Mouse (Mus musculus): ENCODE results near the gene Gm11037. TPM values are rescaled to one million over a fixed set of nuclear protein-coding genes. Genes with fewer than 3 reads are reported as not detected.
"Not testable (repeated sequence)": the region's sequence is repeated elsewhere in the genome, so short reads cannot be mapped to it uniquely, and the experiment has no call there.

The Gm11037 gene
- polyA plus RNA-seq, 1 experiment from 2014 or later: not detected

DNA sequence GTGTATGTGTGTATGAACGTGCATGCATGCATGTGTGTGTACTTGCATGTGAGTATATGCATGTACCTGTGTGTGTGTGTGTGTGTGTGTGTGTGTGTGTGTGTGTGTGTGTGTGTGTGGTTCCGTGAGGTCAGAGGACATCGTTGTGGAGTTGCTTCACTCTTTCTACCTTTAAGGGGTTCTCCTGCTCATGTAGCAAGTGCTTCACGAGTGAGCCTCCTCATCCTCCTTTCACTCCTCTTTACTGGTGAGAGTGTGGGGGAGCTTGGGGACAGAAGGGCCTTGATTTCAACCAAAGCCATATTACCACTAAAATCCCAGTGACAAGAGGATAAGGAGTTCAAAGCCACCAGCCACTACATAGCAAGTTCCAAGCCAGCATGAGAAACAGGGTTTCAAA is 36.2 kb upstream of the Gm11037 start:
- Histone ChIP-seq H3K9ac (no peak overlapping the region), H3K9me3 (ENCODE audit: control insufficient read depth, low read length) (no peaks in the 10 kb centered on the region), H3K36me3 (replicated peaks; ENCODE audit: control insufficient read depth, insufficient read depth) (no peaks in the 10 kb centered on the region), H3K4me2 (replicated peaks) (no peak overlapping the region), H3K4me1 (replicated peaks; ENCODE audit: control insufficient read depth, insufficient read depth, low read length) (no peaks in the 10 kb centered on the region), H3K27me3 (ENCODE audit: control insufficient read depth, insufficient read depth, low read length) (no peaks in the 10 kb centered on the region), H3K4me3 (replicated peaks; ENCODE audit: low read length) (no peak overlapping the region), H3K27ac (no peak overlapping the region)
- 84% methylated on average over 3 of the region's 4 CpGs for WGBS
- no peak for ATAC-seq (ENCODE audit: low FRiP score)
- no peak for DNase-seq (ENCODE audit: low spot score)

DNA sequence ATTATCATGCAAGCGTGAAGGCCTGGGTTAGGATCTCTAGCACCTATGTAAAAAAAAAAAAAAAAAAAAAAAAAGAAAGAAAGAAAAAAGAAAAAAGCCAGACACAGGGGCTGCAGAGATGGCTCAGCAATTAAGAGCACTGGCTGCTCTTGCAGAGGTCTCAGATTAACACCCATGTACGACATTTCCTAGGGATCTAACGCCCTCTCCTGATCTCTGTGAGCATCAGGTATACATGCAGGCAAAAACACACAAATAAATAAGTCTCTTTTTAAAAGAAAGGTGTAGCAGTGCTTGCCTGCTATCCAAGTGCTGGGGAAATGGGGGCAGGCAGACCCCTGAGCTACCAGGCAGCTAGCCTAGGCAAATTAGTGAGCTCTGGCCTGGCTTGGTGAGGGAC is 31.8 kb upstream of the Gm11037 start:
- no peak overlapping the region for H3K9ac ChIP-seq
- H3K4me1 ChIP-seq (replicated peaks; ENCODE audit: control insufficient read depth, insufficient read depth, low read length): no peaks in the 10 kb centered on the region
- H3K36me3 ChIP-seq (replicated peaks; ENCODE audit: control insufficient read depth, insufficient read depth): no peaks in the 10 kb centered on the region
- WGBS: 70% methylated on average over 3 of the region's 3 CpGs
- no peak overlapping the region for H3K27ac ChIP-seq
- no peaks in the 10 kb centered on the region for H3K9me3 ChIP-seq (ENCODE audit: control insufficient read depth, low read length)
- H3K27me3 ChIP-seq (ENCODE audit: control insufficient read depth, insufficient read depth, low read length): no peaks in the 10 kb centered on the region
- no peak overlapping the region for H3K4me2 ChIP-seq (replicated peaks)
- DNase-seq (ENCODE audit: low spot score) (no peak), ATAC-seq (ENCODE audit: low FRiP score) (no peak)
- no peak overlapping the region for H3K4me3 ChIP-seq (replicated peaks; ENCODE audit: low read length)

DNA sequence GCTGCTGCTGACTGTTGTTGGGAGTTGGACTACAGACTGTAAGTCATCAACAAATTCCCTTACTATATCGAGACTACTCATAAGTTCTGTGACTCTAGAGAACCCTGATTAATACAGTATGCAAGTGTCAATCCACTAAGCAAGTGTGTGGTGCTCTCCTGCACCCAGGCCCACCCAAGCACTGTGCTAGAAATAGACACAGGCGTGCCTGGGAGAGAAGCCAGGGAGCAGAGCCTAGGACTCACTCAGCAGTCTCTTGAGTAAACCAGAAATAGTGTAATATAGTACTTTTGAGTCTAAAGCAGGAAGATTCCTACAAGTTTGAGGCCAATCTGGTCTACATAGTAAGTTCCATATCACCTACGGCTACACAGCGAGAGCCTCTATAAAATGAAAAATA is 29.3 kb upstream of the Gm11037 start:
- 90% methylated on average over 4 of the region's 4 CpGs for WGBS
- no peaks in the 10 kb centered on the region for H3K27me3 ChIP-seq (ENCODE audit: control insufficient read depth, insufficient read depth, low read length)
- no peak overlapping the region for H3K4me3 ChIP-seq (replicated peaks; ENCODE audit: low read length)
- no peaks in the 10 kb centered on the region for H3K9me3 ChIP-seq (ENCODE audit: control insufficient read depth, low read length)
- H3K9ac ChIP-seq: no peak overlapping the region
- no peak overlapping the region for H3K27ac ChIP-seq
- no peak for ATAC-seq (ENCODE audit: low FRiP score)
- DNase-seq (ENCODE audit: low spot score): no peak
- no peaks in the 10 kb centered on the region for H3K4me1 ChIP-seq (replicated peaks; ENCODE audit: control insufficient read depth, insufficient read depth, low read length)
- H3K4me2 ChIP-seq (replicated peaks): no peak overlapping the region
- no peaks in the 10 kb centered on the region for H3K36me3 ChIP-seq (replicated peaks; ENCODE audit: control insufficient read depth, insufficient read depth)

DNA sequence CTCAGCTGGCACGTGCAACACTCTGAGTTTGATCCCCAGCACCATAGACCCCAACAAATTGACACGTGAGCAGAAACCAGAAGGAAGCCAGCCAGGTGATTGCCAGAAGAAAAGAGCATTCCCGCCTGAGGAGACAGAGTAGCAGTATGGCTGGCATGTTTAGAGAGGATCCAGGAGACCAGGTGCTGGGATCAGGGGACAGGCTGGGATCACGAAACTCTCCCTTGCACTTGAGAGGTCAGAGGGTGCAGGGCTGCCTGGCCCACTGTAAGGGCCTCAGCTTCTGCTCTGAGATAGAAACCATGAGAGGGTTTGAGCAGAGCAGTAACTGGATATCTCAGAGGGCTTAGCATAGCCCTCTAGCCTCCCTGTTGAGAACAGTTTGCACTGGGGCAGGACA is 28.2 kb upstream of the Gm11037 start:
- H3K9me3 ChIP-seq (ENCODE audit: control insufficient read depth, low read length); H3K4me1 ChIP-seq (replicated peaks; ENCODE audit: control insufficient read depth, insufficient read depth, low read length); H3K9ac ChIP-seq; ATAC-seq (ENCODE audit: low FRiP score); DNase-seq (ENCODE audit: low spot score); H3K4me3 ChIP-seq (replicated peaks; ENCODE audit: low read length); H3K4me2 ChIP-seq (replicated peaks); H3K36me3 ChIP-seq (replicated peaks; ENCODE audit: control insufficient read depth, insufficient read depth); H3K27me3 ChIP-seq (ENCODE audit: control insufficient read depth, insufficient read depth, low read length); H3K27ac ChIP-seq: not testable (repeated sequence)
- 78% methylated on average over 4 of the region's 4 CpGs for WGBS

DNA sequence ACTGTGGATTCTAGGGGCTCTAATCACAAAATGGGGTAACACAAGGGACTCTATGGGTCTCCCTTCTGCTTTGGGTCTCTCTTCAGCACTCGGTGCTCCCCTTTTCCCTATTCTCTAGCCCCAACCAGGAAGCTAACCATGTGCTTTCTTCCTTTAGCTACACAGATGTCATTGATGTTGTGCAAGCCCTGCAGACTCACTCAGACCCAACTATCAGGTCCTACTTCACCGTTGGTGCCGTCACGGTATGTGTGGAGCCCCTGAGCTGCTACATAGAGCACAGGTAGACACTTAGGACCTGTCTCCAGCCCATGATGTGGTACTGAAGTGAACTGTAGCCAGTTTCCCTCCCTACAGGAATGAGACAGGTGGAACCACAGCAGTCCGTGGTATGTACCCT is 27.3 kb upstream of the Gm11037 start:
- 92% methylated on average over 5 of the region's 5 CpGs for WGBS

DNA sequence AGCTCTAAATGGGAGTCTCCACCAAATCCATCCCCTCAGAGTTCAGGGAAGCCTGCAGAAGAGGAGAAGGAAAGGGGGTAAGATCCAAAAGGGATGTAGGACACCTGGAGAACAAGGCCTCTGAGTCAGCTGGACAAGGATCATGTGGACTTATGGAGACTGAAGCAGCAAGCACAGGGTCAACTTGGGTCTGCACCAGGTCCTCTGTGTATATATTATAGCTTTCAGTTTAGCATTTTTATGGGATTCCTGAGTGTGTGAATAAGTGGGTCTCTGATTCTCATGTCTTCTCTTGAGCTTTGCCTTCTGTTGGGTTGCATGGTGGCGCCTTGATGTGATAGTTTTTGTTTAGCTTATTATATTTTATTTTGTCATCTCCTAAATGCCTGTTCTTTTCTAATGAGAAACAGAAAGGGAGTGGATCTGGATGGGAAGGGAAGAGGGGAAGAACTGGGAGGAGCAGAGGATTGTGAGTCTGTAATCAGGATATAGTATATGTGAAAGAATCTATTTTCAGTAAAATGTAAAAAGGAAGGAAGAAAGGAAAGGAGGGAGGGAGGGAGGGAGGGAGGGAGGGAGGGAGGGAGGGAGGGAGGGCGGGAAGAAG is 14.2 kb upstream of the Gm11037 start:
- H3K4me2 ChIP-seq (replicated peaks): no peak overlapping the region
- DNase-seq (ENCODE audit: low spot score): no peak
- H3K4me1 ChIP-seq (replicated peaks; ENCODE audit: control insufficient read depth, insufficient read depth, low read length): no peaks in the 10 kb centered on the region
- ATAC-seq (ENCODE audit: low FRiP score): no peak
- H3K27me3 ChIP-seq (ENCODE audit: control insufficient read depth, insufficient read depth, low read length): no peaks in the 10 kb centered on the region
- H3K4me3 ChIP-seq (replicated peaks; ENCODE audit: low read length): no peak overlapping the region
- H3K9ac ChIP-seq: no peak overlapping the region
- H3K27ac ChIP-seq: no peak overlapping the region
- no peaks in the 10 kb centered on the region for H3K36me3 ChIP-seq (replicated peaks; ENCODE audit: control insufficient read depth, insufficient read depth)
- WGBS: 93% methylated on average over 2 of the region's 2 CpGs
- no peaks in the 10 kb centered on the region for H3K9me3 ChIP-seq (ENCODE audit: control insufficient read depth, low read length)

More for the DNA sequence above, 27.3 kb upstream of the Gm11037 start:
- DNase-seq (ENCODE audit: low spot score) (no peak), ATAC-seq (ENCODE audit: low FRiP score) (no peak)
- H3K4me3 ChIP-seq (replicated peaks; ENCODE audit: low read length): no peak overlapping the region
- no peak overlapping the region for H3K27ac ChIP-seq
- no peaks in the 10 kb centered on the region for H3K4me1 ChIP-seq (replicated peaks; ENCODE audit: control insufficient read depth, insufficient read depth, low read length)
- H3K9me3 ChIP-seq (ENCODE audit: control insufficient read depth, low read length): no peaks in the 10 kb centered on the region
- H3K4me2 ChIP-seq (replicated peaks): no peak overlapping the region
- no peak overlapping the region for H3K9ac ChIP-seq
- no peaks in the 10 kb centered on the region for H3K36me3 ChIP-seq (replicated peaks; ENCODE audit: control insufficient read depth, insufficient read depth)
- no peaks in the 10 kb centered on the region for H3K27me3 ChIP-seq (ENCODE audit: control insufficient read depth, insufficient read depth, low read length)

DNA sequence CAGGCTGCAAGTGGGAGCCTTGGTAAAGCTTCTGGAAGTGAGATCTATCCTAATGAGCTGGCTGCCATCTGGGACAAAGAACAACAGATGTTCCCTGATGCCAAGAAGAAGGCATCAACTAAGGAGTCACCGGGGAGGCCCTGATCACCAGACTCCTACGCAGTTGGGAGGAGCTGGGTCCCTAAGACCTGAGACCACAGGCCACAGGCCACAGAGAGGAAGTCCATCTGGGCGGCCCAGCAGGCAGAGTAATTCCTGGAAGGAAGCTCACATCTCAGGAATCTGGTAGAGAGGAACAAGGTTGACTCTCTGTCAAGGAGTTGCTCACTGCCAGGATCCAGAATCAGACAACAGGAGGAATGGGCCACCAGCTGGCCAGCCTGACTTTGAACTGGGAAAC is 9.1 kb upstream of the Gm11037 start:
- no peak for ATAC-seq (ENCODE audit: low FRiP score)
- H3K4me2 ChIP-seq (replicated peaks): no peak overlapping the region
- 79% methylated on average over 3 of the region's 3 CpGs for WGBS
- H3K27ac ChIP-seq: no peak overlapping the region
- H3K4me1 ChIP-seq (replicated peaks; ENCODE audit: control insufficient read depth, insufficient read depth, low read length): 0 out of 2 replicates have a peak, but pooled peaks cover 8% of the 10 kb centered on the region
- no peaks in the 10 kb centered on the region for H3K36me3 ChIP-seq (replicated peaks; ENCODE audit: control insufficient read depth, insufficient read depth)
- H3K4me3 ChIP-seq (replicated peaks; ENCODE audit: low read length): no peak overlapping the region
- no peaks in the 10 kb centered on the region for H3K9me3 ChIP-seq (ENCODE audit: control insufficient read depth, low read length)
- no peaks in the 10 kb centered on the region; the same call in 1 of the 2 replicates for H3K27me3 ChIP-seq (ENCODE audit: control insufficient read depth, insufficient read depth, low read length)
- H3K9ac ChIP-seq: no peak overlapping the region
- no peak for DNase-seq (ENCODE audit: low spot score)

DNA sequence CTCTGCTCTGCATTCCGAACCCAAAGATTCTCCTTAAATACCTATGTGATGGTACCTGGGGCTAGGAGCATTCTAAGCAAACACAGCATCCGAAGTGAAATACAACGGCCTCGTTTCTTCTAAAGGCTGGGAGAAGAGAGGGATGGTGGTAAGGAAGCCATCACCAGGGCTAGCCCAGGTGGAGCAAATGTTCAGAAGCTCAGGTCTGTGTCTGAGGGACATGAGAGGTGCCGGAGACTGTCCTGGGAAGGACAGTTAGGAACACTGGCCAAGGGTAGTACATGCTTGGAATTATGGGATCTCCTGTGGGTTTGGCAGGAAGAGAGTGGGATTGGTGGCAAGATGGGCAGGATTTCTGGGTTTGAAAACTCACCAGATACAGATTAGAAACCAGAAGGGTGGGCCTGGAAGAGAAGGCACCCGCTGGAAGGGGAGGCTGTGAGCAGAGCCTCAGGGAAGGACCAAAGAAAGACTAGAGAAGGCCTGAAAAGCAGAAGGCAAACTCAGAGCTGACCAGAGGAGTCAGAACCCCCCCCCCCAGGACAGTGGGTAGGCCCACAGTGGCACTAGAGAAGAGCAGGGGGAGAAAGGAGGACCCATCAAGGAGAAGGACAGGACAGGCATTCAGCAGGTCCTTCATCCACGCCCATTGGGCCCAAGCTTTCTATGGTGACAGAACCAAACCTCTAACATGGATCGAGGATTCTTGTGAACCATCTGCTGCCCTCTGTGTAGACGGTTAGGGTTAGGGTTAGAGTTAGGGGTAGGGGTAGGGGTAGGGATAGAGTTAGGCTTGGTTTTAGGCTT is 7.9 kb upstream of the Gm11037 start:
- no peak overlapping the region for H3K4me2 ChIP-seq (replicated peaks)
- 0 out of 2 replicates have a peak, but pooled peaks cover 8% of the 10 kb centered on the region for H3K4me1 ChIP-seq (replicated peaks; ENCODE audit: control insufficient read depth, insufficient read depth, low read length)
- no peaks in the 10 kb centered on the region for H3K9me3 ChIP-seq (ENCODE audit: control insufficient read depth, low read length)
- no peaks in the 10 kb centered on the region for H3K36me3 ChIP-seq (replicated peaks; ENCODE audit: control insufficient read depth, insufficient read depth)
- 93% methylated on average over 9 of the region's 9 CpGs for WGBS
- H3K9ac ChIP-seq: no peak overlapping the region
- no peaks in the 10 kb centered on the region; the same call in 1 of the 2 replicates for H3K27me3 ChIP-seq (ENCODE audit: control insufficient read depth, insufficient read depth, low read length)
- ATAC-seq (ENCODE audit: low FRiP score): no peak
- H3K4me3 ChIP-seq (replicated peaks; ENCODE audit: low read length): no peak overlapping the region
- DNase-seq (ENCODE audit: low spot score): no peak
- H3K27ac ChIP-seq: no peak overlapping the region

DNA sequence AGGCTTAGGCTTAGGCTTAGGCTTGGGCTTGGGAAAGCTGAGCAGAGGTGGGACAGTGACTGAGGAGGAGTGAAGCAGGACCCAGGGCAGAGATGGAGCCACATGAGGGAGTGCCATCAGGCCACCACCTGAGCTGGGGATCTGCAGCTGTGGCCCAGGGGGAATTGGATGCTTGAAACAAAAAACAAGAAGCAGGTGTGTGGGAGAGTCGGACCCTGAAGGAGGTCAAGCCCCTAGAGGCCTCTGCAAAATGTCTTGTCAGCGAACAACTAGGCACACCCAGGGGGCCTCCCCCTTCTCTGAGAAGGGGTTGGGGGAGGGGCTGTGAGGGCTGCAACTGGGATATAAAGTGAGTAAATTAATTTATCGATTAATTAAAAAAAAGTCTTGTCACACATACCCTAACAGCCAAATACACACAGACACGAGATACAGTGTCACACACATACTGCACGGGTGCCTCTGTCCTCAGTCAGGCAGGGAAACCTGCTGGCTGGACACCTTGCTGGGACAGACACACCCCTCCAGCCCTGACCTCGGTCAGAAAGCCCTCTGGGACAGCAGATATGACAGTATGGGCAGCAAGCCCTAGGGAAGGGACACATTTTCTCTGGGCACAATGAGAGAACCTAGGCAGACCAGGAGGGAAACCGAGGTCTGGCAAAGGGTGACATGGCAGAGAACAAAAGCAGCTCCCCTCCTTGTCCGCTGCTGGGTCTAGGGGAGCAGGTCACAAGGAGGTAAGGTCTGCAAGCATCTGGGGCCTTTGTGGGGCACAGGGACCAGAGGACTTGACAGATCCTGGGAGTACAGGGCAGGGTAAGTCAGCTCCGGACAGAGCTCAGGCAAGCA is 7.1 kb upstream of the Gm11037 start:
- Histone ChIP-seq H3K27me3 (ENCODE audit: control insufficient read depth, insufficient read depth, low read length) (no peaks in the 10 kb centered on the region; the same call in 1 of the 2 replicates), H3K36me3 (replicated peaks; ENCODE audit: control insufficient read depth, insufficient read depth) (no peaks in the 10 kb centered on the region), H3K4me2 (replicated peaks) (peak overlapping the region; percentile 63), H3K4me1 (replicated peaks; ENCODE audit: control insufficient read depth, insufficient read depth, low read length) (0 out of 2 replicates have a peak, but pooled peaks cover 8% of the 10 kb centered on the region), H3K9ac (0 out of 2 replicates have a peak overlapping the region, but pooled peaks have one; percentile 58), H3K27ac (no peak overlapping the region), H3K4me3 (replicated peaks; ENCODE audit: low read length) (no peak overlapping the region; the same call in 1 of the 2 replicates), H3K9me3 (ENCODE audit: control insufficient read depth, low read length) (no peaks in the 10 kb centered on the region)
- DNase-seq (ENCODE audit: low spot score) (no peak), ATAC-seq (ENCODE audit: low FRiP score) (no peak)
- WGBS: 42% methylated on average over 9 of the region's 9 CpGs

Measured in hindbrain, embryonic 14.5 days (tissue).